Mouse (Mus musculus) CH12.LX (cell line): ENCODE measurements around the gene Cish. TPM values are rescaled to one million over a fixed set of nuclear protein-coding genes. Genes with fewer than 3 reads are reported as not detected.

Experiments used
- DNase-seq: peaks from one replicate; pipeline ENCODE4 v3.0.0-alpha.2; 2013; ENCODE audit errors: extremely low read depth
- H3K27ac ChIP-seq: 2 replicates; pipeline ENCODE4 v1.5.1; 2012; ENCODE audit warnings: low read depth, mild to moderate bottlenecking, control low read depth, moderate library complexity; ENCODE audit not compliant: insufficient read depth
- H3K27me3 ChIP-seq: replicated peaks from 2 replicates; pipeline ENCODE3; 2012; ENCODE audit warnings: inconsistent platforms
- H3K36me3 ChIP-seq, 2 experiments: replicated peaks in 1 of 2; 2 replicates each; pipeline versions ENCODE3 to v1.6.1; 2012; ENCODE audit warnings: inconsistent platforms in 1 of 2, low read length in 1 of 2, mild to moderate bottlenecking in 1 of 2, mixed read lengths in 1 of 2, moderate library complexity in 1 of 2; ENCODE audit not compliant: control insufficient read depth in 1 of 2, insufficient read depth in 1 of 2
- H3K4me1 ChIP-seq, 2 experiments: 2 replicates each; pipeline ENCODE4 v1.6.1; 2012; ENCODE audit warnings: inconsistent platforms in 1 of 2, moderate library complexity in 1 of 2; ENCODE audit not compliant: insufficient read depth in 2 of 2, control insufficient read depth in 1 of 2
- H3K4me2 ChIP-seq: 2 replicates; pipeline ENCODE4 v1.6.1; 2012; ENCODE audit warnings: low read depth, mild to moderate bottlenecking, control low read depth; ENCODE audit not compliant: poor library complexity, insufficient read depth, severe bottlenecking
- H3K4me3 ChIP-seq, 3 experiments: fragments of 150-350 bp in 1 of 3; sonication (generic) in 1 of 3; replicated peaks in 1 of 3; 2 replicates each; pipeline versions ENCODE3 to v1.5.1; 2011 to 2012; ENCODE audit warnings: low read depth in 2 of 3, low read length in 2 of 3, mild to moderate bottlenecking in 2 of 3, moderate library complexity in 2 of 3, control low read depth in 1 of 3, improper control_type of control experiment in 1 of 3, inconsistent platforms in 1 of 3, mixed read lengths in 1 of 3; ENCODE audit not compliant: poor library complexity in 1 of 3
- H3K79me2 ChIP-seq: replicated peaks from 2 replicates; pipeline ENCODE4 v1.6.1; 2012; ENCODE audit warnings: mild to moderate bottlenecking, moderate library complexity; ENCODE audit not compliant: control insufficient read depth, poor library complexity, insufficient read depth, severe bottlenecking; ENCODE audit errors: extremely low read depth
- H3K9ac ChIP-seq: 2 replicates; pipeline ENCODE4 v1.6.1; 2012; ENCODE audit warnings: low read depth, mild to moderate bottlenecking, control low read depth, moderate library complexity; ENCODE audit not compliant: insufficient read depth
- H3K9me3 ChIP-seq: replicated peaks from 2 replicates; pipeline ENCODE3; 2012; ENCODE audit warnings: low read length, inconsistent platforms, mixed read lengths
- BHLHE40 ChIP-seq: IDR thresholded peaks from 2 replicates; pipeline ENCODE4 v1.6.1; 2011; ENCODE audit warnings: mild to moderate bottlenecking, low read depth, low read length, improper control_type of control experiment
- CHD1 ChIP-seq: IDR thresholded peaks from 2 replicates; pipeline ENCODE4 v1.6.1; 2012; ENCODE audit warnings: low read depth, low read length, improper control_type of control experiment, inconsistent platforms
- CHD2 ChIP-seq: IDR thresholded peaks from 2 replicates; pipeline ENCODE4 v1.6.1; 2011; ENCODE audit warnings: low read length, improper control_type of control experiment
- CTCF ChIP-seq, 2 experiments: IDR thresholded peaks in 1 of 2; conservative IDR thresholded peaks in 1 of 2; 2 replicates each; pipeline ENCODE4 v1.5.1; 2011 to 2012; ENCODE audit warnings: low read depth in 2 of 2, low read length in 2 of 2, improper control_type of control experiment in 1 of 2, inconsistent platforms in 1 of 2, mild to moderate bottlenecking in 1 of 2, moderate library complexity in 1 of 2
- E2F4 ChIP-seq: IDR thresholded peaks from 2 replicates; pipeline ENCODE4 v1.6.1; 2011; ENCODE audit warnings: low read depth, low read length, improper control_type of control experiment; ENCODE audit not compliant: insufficient replicate concordance
- ELF1 ChIP-seq: IDR thresholded peaks from 2 replicates; pipeline ENCODE4 v1.6.1; 2014; ENCODE audit warnings: low read depth, mild to moderate bottlenecking, inconsistent platforms, low read length, improper control_type of control experiment
- EP300 ChIP-seq: IDR thresholded peaks from 2 replicates; pipeline ENCODE4 v1.6.1; 2011; ENCODE audit warnings: low read length, improper control_type of control experiment
- ETS1 ChIP-seq: conservative IDR thresholded peaks from 2 replicates; pipeline ENCODE4 v1.6.1; 2012; ENCODE audit warnings: low read depth, mild to moderate bottlenecking, inconsistent platforms, low read length, improper control_type of control experiment, moderate library complexity
- GABPA ChIP-seq: IDR thresholded peaks from 2 replicates; pipeline ENCODE4 v1.6.1; 2012; ENCODE audit warnings: low read depth, low read length, improper control_type of control experiment, inconsistent platforms; ENCODE audit not compliant: insufficient replicate concordance
- HCFC1 ChIP-seq: IDR thresholded peaks from 2 replicates; pipeline ENCODE4 v1.6.1; 2012; ENCODE audit warnings: low read depth, mild to moderate bottlenecking, inconsistent platforms, low read length, improper control_type of control experiment
- IRF4 ChIP-seq: IDR thresholded peaks from 2 replicates; pipeline ENCODE4 v1.6.1; 2014; ENCODE audit warnings: low read depth, mild to moderate bottlenecking, inconsistent platforms, low read length, improper control_type of control experiment
- JUN ChIP-seq: IDR thresholded peaks from 2 replicates; pipeline ENCODE4 v1.6.1; 2011; ENCODE audit warnings: low read depth, mild to moderate bottlenecking, low read length, improper control_type of control experiment, moderate library complexity; ENCODE audit not compliant: insufficient read depth
- JUND ChIP-seq: conservative IDR thresholded peaks from 2 replicates; pipeline ENCODE4 v1.6.1; 2011; ENCODE audit warnings: low read depth, low read length, improper control_type of control experiment
- KAT2A ChIP-seq: IDR thresholded peaks from 2 replicates; pipeline ENCODE4 v1.6.1; 2012; ENCODE audit warnings: low read length, improper control_type of control experiment, inconsistent platforms; ENCODE audit not compliant: insufficient replicate concordance
- MAFK ChIP-seq: IDR thresholded peaks from 2 replicates; pipeline ENCODE4 v1.6.1; 2011; ENCODE audit warnings: low read length, improper control_type of control experiment; ENCODE audit not compliant: insufficient replicate concordance
- MAX ChIP-seq: IDR thresholded peaks from 2 replicates; pipeline ENCODE4 v1.6.1; 2011; ENCODE audit warnings: low read length, improper control_type of control experiment
- MAZ ChIP-seq: IDR thresholded peaks from 2 replicates; pipeline ENCODE4 v1.6.1; 2012; ENCODE audit warnings: low read depth, mild to moderate bottlenecking, inconsistent platforms, low read length, improper control_type of control experiment, moderate library complexity
- MEF2A ChIP-seq: IDR thresholded peaks from 2 replicates; pipeline ENCODE4 v1.6.1; 2014; ENCODE audit warnings: low read depth, mild to moderate bottlenecking, inconsistent platforms, low read length, improper control_type of control experiment, borderline replicate concordance
- MXI1 ChIP-seq: IDR thresholded peaks from 2 replicates; pipeline ENCODE4 v1.6.1; 2011; ENCODE audit warnings: mild to moderate bottlenecking, low read depth, low read length, improper control_type of control experiment
- MYC ChIP-seq: IDR thresholded peaks from 2 replicates; pipeline ENCODE4 v1.6.1; 2011; ENCODE audit warnings: low read depth, mild to moderate bottlenecking, improper control_type of control experiment, low read length
- NELFE ChIP-seq: IDR thresholded peaks from 2 replicates; pipeline ENCODE4 v1.6.1; 2011; ENCODE audit warnings: low read depth, low read length, improper control_type of control experiment
- NRF1 ChIP-seq: IDR thresholded peaks from 2 replicates; pipeline ENCODE4 v1.6.1; 2014; ENCODE audit warnings: low read depth, mild to moderate bottlenecking, inconsistent platforms, low read length, improper control_type of control experiment, moderate library complexity
- PAX5 ChIP-seq: IDR thresholded peaks from 2 replicates; pipeline ENCODE4 v1.6.1; 2012; ENCODE audit warnings: low read length, inconsistent platforms, mixed read lengths
- POLR2A ChIP-seq: IDR thresholded peaks from 2 replicates; pipeline ENCODE4 v1.6.1; 2011; ENCODE audit warnings: low read depth, mild to moderate bottlenecking, improper control_type of control experiment, low read length
- POLR2AphosphoS2 ChIP-seq: IDR thresholded peaks from 2 replicates; pipeline ENCODE4 v1.6.1; 2011; ENCODE audit warnings: low read depth, low read length, improper control_type of control experiment
- RAD21 ChIP-seq: IDR thresholded peaks from 2 replicates; pipeline ENCODE4 v1.6.1; 2011; ENCODE audit warnings: low read depth, mild to moderate bottlenecking, low read length, improper control_type of control experiment, moderate library complexity
- RCOR1 ChIP-seq: conservative IDR thresholded peaks from 2 replicates; pipeline ENCODE4 v1.6.1; 2012; ENCODE audit warnings: low read depth, mild to moderate bottlenecking, inconsistent platforms, low read length, improper control_type of control experiment
- SIN3A ChIP-seq: IDR thresholded peaks from 2 replicates; pipeline ENCODE4 v1.6.1; 2012; ENCODE audit warnings: low read length, improper control_type of control experiment, inconsistent platforms
- SMC3 ChIP-seq: IDR thresholded peaks from 2 replicates; pipeline ENCODE4 v1.6.1; 2011; ENCODE audit warnings: low read depth, low read length, improper control_type of control experiment
- TBP ChIP-seq: conservative IDR thresholded peaks from 2 replicates; pipeline ENCODE4 v1.6.1; 2011; ENCODE audit warnings: low read depth, low read length, improper control_type of control experiment
- TCF12 ChIP-seq: IDR thresholded peaks from 2 replicates; pipeline ENCODE4 v1.6.1; 2014; ENCODE audit warnings: low read depth, mild to moderate bottlenecking, inconsistent platforms, low read length, improper control_type of control experiment
- UBTF ChIP-seq: IDR thresholded peaks from 2 replicates; pipeline ENCODE4 v1.6.1; 2012; ENCODE audit warnings: low read depth, mild to moderate bottlenecking, inconsistent platforms, low read length, improper control_type of control experiment, moderate library complexity
- USF1 ChIP-seq: IDR thresholded peaks from 2 replicates; pipeline ENCODE4 v1.6.1; 2014; ENCODE audit warnings: low read depth, mild to moderate bottlenecking, inconsistent platforms, low read length, improper control_type of control experiment
- USF2 ChIP-seq: conservative IDR thresholded peaks from 2 replicates; pipeline ENCODE4 v1.6.1; 2011; ENCODE audit warnings: low read depth, low read length, improper control_type of control experiment
- ZC3H11A ChIP-seq: IDR thresholded peaks from 2 replicates; pipeline ENCODE4 v1.6.1; 2012; ENCODE audit warnings: low read depth, mild to moderate bottlenecking, inconsistent platforms, low read length, improper control_type of control experiment
- ZKSCAN1 ChIP-seq: IDR thresholded peaks from 2 replicates; pipeline ENCODE4 v1.6.1; 2012; ENCODE audit warnings: low read depth, inconsistent platforms, low read length, improper control_type of control experiment, borderline replicate concordance
- ZMIZ1 ChIP-seq: IDR thresholded peaks from 2 replicates; pipeline ENCODE4 v1.6.1; 2012; ENCODE audit warnings: low read depth, mild to moderate bottlenecking, inconsistent platforms, low read length, improper control_type of control experiment
- ZNF384 ChIP-seq: IDR thresholded peaks from 2 replicates; pipeline ENCODE4 v1.6.1; 2012; ENCODE audit warnings: low read depth, low read length, improper control_type of control experiment, inconsistent platforms
- dilution Hi-C: fragments of 300-500 bp; cut with MboI; formaldehyde crosslinking; loops from 2 replicates; pipeline ENCODE4 v1.14.3; 2020; ENCODE audit warnings: low sequenced_read_pairs; ENCODE audit not compliant: extremely low pct_unique_long_range_greater_than_20kb, extremely low pct_ligation_motif_present
- in situ Hi-C: fragments of 300-500 bp; cut with MboI; formaldehyde crosslinking; loops from 3 replicates; pipeline ENCODE4 v1.14.3; 2019; ENCODE audit warnings: low sequenced_read_pairs, low pct_ligation_motif_present, low pct_unique_long_range_greater_than_20kb, mixed read lengths
- polyA plus RNA-seq: library from polyadenylated mRNA; unstranded; fragments of >175 nt; gene quantifications from 2 replicates; pipeline ENCODE4 v1.2.1, GENCODE M21; 2012; ENCODE audit warnings: low read depth; ENCODE audit not compliant: insufficient read length
- total RNA-seq, 2 experiments: library from RNA; depleted of rRNA; stranded (reverse); fragments of 300-350 nt in 1 of 2; fragments of >200 nt in 1 of 2; gene quantifications; 2 replicates each; pipeline ENCODE4 v1.2.3; 2012 to 2014

The Cish gene
- total and polyA plus RNA-seq, 3 experiments: 0.43 to 4.6 (median 3.5) TPM

GRCm38 (mm10) chr9:107303121-107303820 lies 7.4 kb downstream of the Cish start:
- in situ Hi-C loops: no loop called here

GRCm38 (mm10) chr9:107303900-107304299 lies 8.1 kb downstream of the Cish start:
- H3K9ac ChIP-seq: no peak overlapping the region
- H3K9me3 ChIP-seq: no peaks in the 10 kb centered on the region
- no peaks in the 10 kb centered on the region for H3K79me2 ChIP-seq
- no peak for DNase-seq
- H3K36me3 ChIP-seq: peaks cover 16 to 25% of the 10 kb centered on the region in 2 experiments
- TF ChIP-seq TBP (no peak), BHLHE40 (peak; percentile 52; the same call in 1 of the 2 replicates), MEF2A (peak; percentile 55), ETS1 (peak; percentile 34; the same call in 1 of the 2 replicates), CHD2 (no peak)
- no peak overlapping the region for H3K4me2 ChIP-seq
- H3K4me3 ChIP-seq: no peak overlapping the region
- dilution Hi-C loops: no loop called here
- no peak overlapping the region for H3K27ac ChIP-seq
- in situ Hi-C loops: no loop called here
- H3K4me1 ChIP-seq: peaks cover 47 to 63% of the 10 kb centered on the region in 2 experiments
- H3K27me3 ChIP-seq: no peaks in the 10 kb centered on the region

More at GRCm38 (mm10) chr9:107303121-107303820, 7.4 kb downstream of the Cish start:
- Histone ChIP-seq H3K27me3 (no peaks in the 10 kb centered on the region), H3K4me1 (peaks cover 50 to 57% of the 10 kb centered on the region in 2 experiments), H3K9ac (peak overlapping the region; percentile 12; the same call in 1 of the 2 replicates), H3K27ac (peak overlapping the region; percentile 35), H3K36me3 (peaks cover 16 to 25% of the 10 kb centered on the region in 2 experiments)
- peak; percentile 59 for DNase-seq
- dilution Hi-C loops: no loop called here
- no peak for TF ChIP-seq JUND
- no peak for TF ChIP-seq TBP
- no peak for TF ChIP-seq NRF1
- TF ChIP-seq IRF4: peak; percentile 85
- no peak for TF ChIP-seq POLR2A
- TF ChIP-seq MXI1: peak; percentile 16; the same call in 1 of the 2 replicates
- TF ChIP-seq SMC3: no peak
- TF ChIP-seq POLR2AphosphoS2: no peak
- TF ChIP-seq NELFE: no peak
- TF ChIP-seq SIN3A: peak; percentile 53
- TF ChIP-seq UBTF: no peak
- peak; percentile 71 for TF ChIP-seq BHLHE40
- TF ChIP-seq CHD2: peak; percentile 85
- peak; percentile 77 for TF ChIP-seq ETS1
- no peak for TF ChIP-seq ZC3H11A
- no peak for TF ChIP-seq MYC
- TF ChIP-seq MAFK: 0 out of 2 replicates have a peak, but pooled peaks have one; percentile 37
- TF ChIP-seq USF1: no peak
- TF ChIP-seq USF2: no peak
- peak; percentile 39; the same call in 1 of the 2 replicates for TF ChIP-seq TCF12
- TF ChIP-seq MEF2A: peak; percentile 77
- TF ChIP-seq ZKSCAN1: no peak
- TF ChIP-seq GABPA: no peak
- TF ChIP-seq HCFC1: no peak
- no peak for TF ChIP-seq ELF1
- peak; percentile 75; the same call in 1 of the 2 replicates for TF ChIP-seq EP300
- no peak for TF ChIP-seq E2F4
- no peak for TF ChIP-seq PAX5
- no peak for TF ChIP-seq CHD1
- 0 out of 2 replicates have a peak, but pooled peaks have one; percentile 47 for TF ChIP-seq MAZ
- no peak for TF ChIP-seq ZNF384
- no peak for TF ChIP-seq CTCF (conservative IDR thresholded peaks at IDR 0.05 in 1 of 2, IDR thresholded peaks at IDR 0.05 in 1 of 2; ENCODE audit: low read depth in 2 of 2, low read length in 2 of 2)
- TF ChIP-seq RCOR1: peak; percentile 77; the same call in 1 of the 2 replicates
- TF ChIP-seq RAD21: no peak; the same call in none of the 2 replicates
- no peak for TF ChIP-seq KAT2A
- peak; percentile 11; the same call in 1 of the 2 replicates for TF ChIP-seq JUN
- TF ChIP-seq MAX: peak; percentile 51; the same call in 1 of the 2 replicates
- 0 out of 2 replicates have a peak, but pooled peaks have one; percentile 28 for TF ChIP-seq ZMIZ1
- TF ChIP-seq, all 38 proteins: peak for 15
- H3K79me2 ChIP-seq: no peaks in the 10 kb centered on the region
- no peak overlapping the region for H3K4me2 ChIP-seq
- H3K9me3 ChIP-seq: no peaks in the 10 kb centered on the region
- no peak overlapping the region for H3K4me3 ChIP-seq
